ENCODE assay signal across 20 mouse cellular contexts in genomic region chr3:96194966-96195365, GRCm38 (mm10). TPM values are rescaled to one million over a fixed set of nuclear protein-coding genes. Genes with fewer than 3 reads are reported as not detected.
A peak's percentile ranks its signal among the peaks of the same experiment; 100 is the strongest.
DNase-seq lines count a peak whose midpoint lies in the region; ATAC-seq lines count a peak whose summit lies in the region.
"Had no signal": no experiment of that assay in that cellular context is flagged by ENCODE, and none has a peak within 500 bp of the region (broad histone marks: within the 10 kb centered on the region; RNA-seq: fewer than 3 reads in every experiment).

No protein-coding gene starts in this region.

- intact Hi-C loops in left cerebral cortex, postnatal 25 days (cut with DNase I), result no loop called here

- DNase-seq in CD4-positive helper T cell, adult 2 months (ENCODE audit: low read depth, low spot score), result peak; percentile 45
- no peak for DNase-seq in left cerebral cortex, postnatal 25 days (ENCODE audit: low spot score in 2 of 2)
- no peak for DNase-seq in lung, adult 18-20 months
- DNase-seq in kidney, postnatal 4 days, result no peak
- DNase-seq in spleen, adult 12 weeks (ENCODE audit: low spot score), result no peak
- DNase-seq: adrenal gland, adult 8-10 months; adrenal gland, postnatal 36 days; cerebellum, adult 2 months; cerebellum, postnatal 25 days; forebrain, postnatal 0 days; gastrocnemius, postnatal 14 days; heart, postnatal 10 days; heart, postnatal 4 days had no signal

- peak; percentile 15 for ATAC-seq in CD4-positive, CD25-positive, alpha-beta regulatory T cell, adult 4 months
- 0 out of 2 replicates have a peak, but pooled peaks have one; percentile 15 for ATAC-seq in common myeloid progenitor, adult 5-6 weeks (replicated peaks; ENCODE audit: low read depth, poor library complexity, severe bottlenecking)
- ATAC-seq in megakaryocyte progenitor cell, adult 5-6 weeks (replicated peaks; ENCODE audit: poor library complexity), result peak; percentile 14
- ATAC-seq: forebrain, postnatal 0 days; hindbrain, postnatal 0 days; intestine, embryonic 15.5 days; Patski had no signal

RNA-seq across cellular contexts. Expression of gene Sv2a, which starts 14.0 kb away (rescaled TPM):
- 1 to 10 TPM in 1 of 2 experiments, under 1 TPM in 1; 0.80 to 2.0 TPM for polyA plus RNA-seq in CD4-positive, CD25-positive, alpha-beta regulatory T cell, adult 4 months (2017; shearing (Covaris generic))
- total RNA-seq in common myeloid progenitor, adult 5-6 weeks (2017), result 1.3 and 1.5 TPM in 2 replicates
- 0.34 and 0.49 TPM in 2 replicates for total RNA-seq in megakaryocyte progenitor cell, adult 5-6 weeks (2015)
- 0.21 and 0.51 TPM in 2 replicates for total RNA-seq in megakaryocyte progenitor cell, adult 5-6 weeks (2017)
- 100 to 1,000 TPM; 429 to 435 TPM for total RNA-seq in left cerebral cortex, postnatal 25 days (2021)

RNA-seq across cellular contexts. Expression of gene Sf3b4, which starts 22.8 kb away (rescaled TPM):
- 10 to 100 TPM; 53.4 to 58.5 TPM for polyA plus RNA-seq in CD4-positive, CD25-positive, alpha-beta regulatory T cell, adult 4 months (2017; shearing (Covaris generic))
- total RNA-seq in common myeloid progenitor, adult 5-6 weeks (2017), result 30.4 and 37.3 TPM in 2 replicates
- 88.5 and 92.4 TPM in 2 replicates for total RNA-seq in megakaryocyte progenitor cell, adult 5-6 weeks (2015)
- total RNA-seq in megakaryocyte progenitor cell, adult 5-6 weeks (2017), result 23.0 and 24.6 TPM in 2 replicates
- total RNA-seq in left cerebral cortex, postnatal 25 days (2021), result 10 to 100 TPM; 39.6 to 43.4 TPM

RNA-seq across cellular contexts. Expression of gene Bola1, which starts 24.5 kb away (rescaled TPM):
- polyA plus RNA-seq in CD4-positive, CD25-positive, alpha-beta regulatory T cell, adult 4 months (2017; shearing (Covaris generic)), result 10 to 100 TPM; 30.5 to 33.8 TPM
- total RNA-seq in common myeloid progenitor, adult 5-6 weeks (2017), result 21.6 and 38.2 TPM in 2 replicates
- 29.1 and 34.3 TPM in 2 replicates for total RNA-seq in megakaryocyte progenitor cell, adult 5-6 weeks (2015)
- 42.9 and 50.4 TPM in 2 replicates for total RNA-seq in megakaryocyte progenitor cell, adult 5-6 weeks (2017)
- total RNA-seq in left cerebral cortex, postnatal 25 days (2021), result 10 to 100 TPM; 15.6 to 16.9 TPM

RNA-seq across cellular contexts. Expression of gene Hist2h2ab, which starts 24.7 kb away (rescaled TPM):
- not detected for polyA plus RNA-seq in CD4-positive, CD25-positive, alpha-beta regulatory T cell, adult 4 months (2017; shearing (Covaris generic))
- 81.8 and 97.7 TPM in 2 replicates for total RNA-seq in common myeloid progenitor, adult 5-6 weeks (2017)
- 5.7 and 9.1 TPM in 2 replicates for total RNA-seq in megakaryocyte progenitor cell, adult 5-6 weeks (2015)
- total RNA-seq in megakaryocyte progenitor cell, adult 5-6 weeks (2017), result 113 and 300 TPM in 2 replicates
- 1 to 10 TPM; 4.8 to 8.9 TPM for total RNA-seq in left cerebral cortex, postnatal 25 days (2021)
- polyA plus RNA-seq: forebrain, postnatal 0 days; hindbrain, embryonic 13.5 days; hindbrain, postnatal 0 days had no signal

RNA-seq across cellular contexts. Expression of gene Hist2h2ac, which starts 25.7 kb away (rescaled TPM):
- 1 to 10 TPM; 5.5 to 5.8 TPM for polyA plus RNA-seq in CD4-positive, CD25-positive, alpha-beta regulatory T cell, adult 4 months (2017; shearing (Covaris generic))
- total RNA-seq in common myeloid progenitor, adult 5-6 weeks (2017), result 2,555 and 2,638 TPM in 2 replicates
- 42.3 and 43.4 TPM in 2 replicates for total RNA-seq in megakaryocyte progenitor cell, adult 5-6 weeks (2015)
- total RNA-seq in megakaryocyte progenitor cell, adult 5-6 weeks (2017), result 3,711 and 3,907 TPM in 2 replicates
- total RNA-seq in left cerebral cortex, postnatal 25 days (2021), result 10 to 100 TPM; 18.3 to 24.3 TPM

Comparison
In these comparisons a context has a peak if more than half of its experiments do, and no peak if none do; other contexts are left out.
1. RNA of gene Sv2a, which starts 14.0 kb away (total RNA-seq): 429 to 435 TPM in left cerebral cortex, postnatal 25 days; 1.3 to 1.5 TPM in common myeloid progenitor, adult 5-6 weeks and 0.21 to 0.51 TPM in megakaryocyte progenitor cell, adult 5-6 weeks; every median in the first group is over 100 times any median in the second.
2. Peak in every context shown above with its lines, with median percentiles within 50 percentile points of each other: ATAC-seq.